Mouse (Mus musculus) neural tube, embryonic 15.5 days (tissue): ENCODE results near the gene Nav3. TPM values are rescaled to one million over a fixed set of nuclear protein-coding genes. Genes with fewer than 3 reads are reported as not detected.
A peak's percentile ranks its signal among the peaks of the same experiment; 100 is the strongest.
"Not testable (repeated sequence)": the region's sequence is repeated elsewhere in the genome, so short reads cannot be mapped to it uniquely, and the experiment has no call there.

ENCODE experiments used
- ATAC-seq: fragments of 200-750 bp; cut with Nextera tagmentation; 2 replicates; pipeline ENCODE4 v1.8.0; 2017; ENCODE audit warnings: mild to moderate bottlenecking, moderate TSS enrichment, moderate library complexity; ENCODE audit not compliant: low FRiP score
- H3K27ac ChIP-seq: fragments of 300-500 bp; sonication (generic); replicated peaks from 2 replicates; pipeline ENCODE4 v1.5.1; 2015; ENCODE audit warnings: mild to moderate bottlenecking, inconsistent platforms
- H3K27me3 ChIP-seq: fragments of 300-500 bp; sonication (generic); replicated peaks from 2 replicates; pipeline ENCODE4 v1.6.1; 2015; ENCODE audit warnings: inconsistent platforms
- H3K36me3 ChIP-seq: fragments of 300-500 bp; sonication (generic); 2 replicates; pipeline ENCODE4 v1.6.1; 2015; ENCODE audit warnings: inconsistent platforms
- H3K4me1 ChIP-seq: fragments of 300-500 bp; sonication (generic); 2 replicates; pipeline ENCODE4 v1.6.1; 2015; ENCODE audit warnings: inconsistent platforms
- H3K4me2 ChIP-seq: fragments of 300-500 bp; sonication (generic); 2 replicates; pipeline ENCODE4 v1.6.1; 2015; ENCODE audit warnings: inconsistent platforms, mild to moderate bottlenecking, moderate library complexity
- H3K4me3 ChIP-seq: fragments of 300-500 bp; sonication (generic); replicated peaks from 2 replicates; pipeline ENCODE4 v1.5.1; 2015; ENCODE audit warnings: mild to moderate bottlenecking, inconsistent platforms
- H3K9ac ChIP-seq: fragments of 300-500 bp; sonication (generic); replicated peaks from 2 replicates; pipeline ENCODE4 v1.6.1; 2015; ENCODE audit warnings: mild to moderate bottlenecking, inconsistent platforms
- H3K9me3 ChIP-seq: fragments of 300-500 bp; sonication (generic); replicated peaks from 2 replicates; pipeline ENCODE4 v1.6.1; 2016; ENCODE audit warnings: inconsistent platforms
- WGBS: fragments of 180-500 bp; shearing (Covaris S2); methylation state at CpG from one replicate; pipeline ENCODE4 v1.1.7; 2015; ENCODE audit warnings: mixed read lengths; 5-methylcytosine and 5-hydroxymethylcytosine counted together
- polyA plus RNA-seq: library from polyadenylated mRNA; unstranded; fragments of >200 nt; fragmentation: Nextera tagmentation; extraction: Ambion mirVana; gene quantifications from 2 replicates; pipeline ENCODE4 v1.2.1, GENCODE M21; 2015

Gene Nav3
- polyA plus RNA-seq, 1 experiment from 2014 or later = 24.3 TPM

DNA sequence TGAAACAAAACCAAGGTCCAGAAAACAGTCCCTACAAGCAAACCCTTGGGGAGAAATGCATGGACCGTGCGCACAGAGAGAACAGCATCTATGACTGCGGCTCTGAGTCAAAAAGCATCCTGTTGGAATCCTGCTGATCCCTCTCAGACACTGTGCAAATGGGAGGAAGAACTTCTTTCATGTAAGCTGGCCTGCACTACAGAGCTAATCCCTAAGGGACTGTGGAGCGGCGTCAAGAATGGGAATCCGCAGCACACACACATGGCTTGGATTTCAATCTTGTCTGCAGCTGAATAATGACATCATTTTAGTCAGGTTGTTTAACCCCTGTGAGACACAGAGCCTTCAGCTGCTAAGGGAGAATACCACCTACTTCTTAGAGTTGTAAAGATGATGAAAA lies 26.4 kb downstream of the Nav3 start:
- Histone ChIP-seq H3K27me3 (no peaks in the 10 kb centered on the region), H3K9ac (0 out of 2 replicates have a peak overlapping the region, but pooled peaks have one; percentile 1), H3K4me3 (no peak overlapping the region), H3K36me3 (peaks cover 5% of the 10 kb centered on the region), H3K4me2 (no peak overlapping the region), H3K4me1 (peaks cover 18% of the 10 kb centered on the region), H3K27ac (peak overlapping the region; percentile 6; the same call in 1 of the 2 replicates), H3K9me3 (no peaks in the 10 kb centered on the region)
- 46% methylated on average over 6 of the region's 6 CpGs for WGBS
- ATAC-seq = peak; percentile 30; the same call in 1 of the 2 replicates

DNA sequence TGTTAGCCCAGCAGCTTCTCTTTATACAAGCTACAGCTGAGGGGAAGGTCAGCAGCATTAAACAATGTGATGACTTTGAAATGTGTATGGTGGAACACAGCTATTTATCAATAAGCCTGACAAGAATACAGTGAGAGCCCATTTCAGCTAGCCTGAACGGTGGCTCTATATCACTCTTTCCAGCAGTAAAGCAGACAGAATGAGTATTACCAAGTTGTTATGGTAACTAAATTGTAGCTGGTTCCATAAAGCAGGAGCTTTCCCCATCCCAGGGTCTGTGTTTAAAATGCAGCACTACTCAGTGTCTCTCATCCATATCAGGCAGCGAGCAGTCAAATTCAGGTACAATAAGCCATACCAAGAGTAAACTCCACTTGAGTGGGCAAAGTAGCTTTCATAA lies 27.0 kb downstream of the Nav3 start:
- Histone ChIP-seq H3K4me2 (no peak overlapping the region), H3K27ac (peak overlapping the region; percentile 6; the same call in 1 of the 2 replicates), H3K27me3 (no peaks in the 10 kb centered on the region), H3K36me3 (peaks cover 8% of the 10 kb centered on the region), H3K9me3 (no peaks in the 10 kb centered on the region), H3K9ac (no peak overlapping the region), H3K4me1 (peaks cover 18% of the 10 kb centered on the region), H3K4me3 (no peak overlapping the region)
- ATAC-seq = peak; percentile 32; the same call in 1 of the 2 replicates
- 43% methylated on average over 2 of the region's 2 CpGs for WGBS

DNA sequence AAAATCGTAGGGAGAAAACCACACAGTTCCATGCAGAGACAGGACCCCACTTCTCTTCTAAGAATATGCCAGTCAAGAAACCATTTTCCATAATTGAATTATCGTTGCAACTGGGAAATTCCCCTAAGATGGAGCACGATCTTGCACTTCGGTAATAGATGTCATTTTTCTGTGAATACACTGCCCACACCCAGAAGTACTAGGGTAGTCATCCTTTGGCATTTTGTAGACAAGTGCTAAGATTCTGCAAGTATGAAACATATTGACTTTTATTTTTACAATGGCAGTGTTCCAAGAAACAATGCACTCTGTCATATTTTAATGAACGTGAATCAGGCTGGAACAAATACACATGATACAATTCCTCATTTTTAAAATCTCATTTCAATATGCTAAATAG lies 34.5 kb downstream of the Nav3 start:
- Histone ChIP-seq H3K4me1 (peaks cover 18% of the 10 kb centered on the region), H3K9me3 (no peaks in the 10 kb centered on the region), H3K27me3 (no peaks in the 10 kb centered on the region), H3K4me2 (no peak overlapping the region), H3K9ac (no peak overlapping the region), H3K27ac (peak overlapping the region; percentile 28; the same call in 1 of the 2 replicates), H3K4me3 (no peak overlapping the region), H3K36me3 (peaks cover 8% of the 10 kb centered on the region)
- 70% methylated on average over 5 of the region's 5 CpGs for WGBS
- no peak for ATAC-seq

- no peak for ATAC-seq
- Histone ChIP-seq H3K4me3 (no peak overlapping the region), H3K9ac (no peak overlapping the region), H3K4me1 (peaks cover 34% of the 10 kb centered on the region), H3K27me3 (no peaks in the 10 kb centered on the region), H3K4me2 (no peak overlapping the region), H3K36me3 (no peaks in the 10 kb centered on the region), H3K9me3 (no peaks in the 10 kb centered on the region), H3K27ac (no peak overlapping the region)
- 34% methylated on average over 5 of the region's 5 CpGs for WGBS
Measured at GRCm38 (mm10) chr10:110417003-110417402, 39.0 kb downstream of the Nav3 start.

GRCm38 (mm10) chr10:110415624-110416023 lies 40.4 kb downstream of the Nav3 start:
- Histone ChIP-seq H3K4me3 (no peak overlapping the region), H3K4me2 (no peak overlapping the region), H3K36me3 (no peaks in the 10 kb centered on the region), H3K9me3 (no peaks in the 10 kb centered on the region), H3K9ac (no peak overlapping the region), H3K27me3 (no peaks in the 10 kb centered on the region), H3K4me1 (peaks cover 31% of the 10 kb centered on the region), H3K27ac (no peak overlapping the region)
- ATAC-seq = peak; percentile 23; the same call in 1 of the 2 replicates
- WGBS = 41% methylated on average over 3 of the region's 3 CpGs

- H3K9ac ChIP-seq = no peak overlapping the region
- H3K9me3 ChIP-seq = no peaks in the 10 kb centered on the region
- 64% methylated on average over 11 of the region's 11 CpGs for WGBS
- no peak overlapping the region for H3K4me2 ChIP-seq
- H3K27ac ChIP-seq = peak overlapping the region; percentile 7; the same call in 1 of the 2 replicates
- H3K27me3 ChIP-seq = no peaks in the 10 kb centered on the region
- H3K4me1 ChIP-seq = peaks cover 27% of the 10 kb centered on the region
- no peak for ATAC-seq
- H3K4me3 ChIP-seq = no peak overlapping the region
- H3K36me3 ChIP-seq = no peaks in the 10 kb centered on the region
Measured at GRCm38 (mm10) chr10:110413281-110413897, 42.6 kb downstream of the Nav3 start.

- no peak overlapping the region for H3K4me3 ChIP-seq
- no peaks in the 10 kb centered on the region for H3K36me3 ChIP-seq
- ATAC-seq = no peak
- H3K27ac ChIP-seq = no peak overlapping the region
- H3K4me2 ChIP-seq = no peak overlapping the region
- no peaks in the 10 kb centered on the region for H3K27me3 ChIP-seq
- H3K9me3 ChIP-seq = no peaks in the 10 kb centered on the region
- 92% methylated on average over 2 of the region's 2 CpGs for WGBS
- H3K4me1 ChIP-seq = no peaks in the 10 kb centered on the region
- no peak overlapping the region for H3K9ac ChIP-seq
Measured at GRCm38 (mm10) chr10:110402950-110403349, 53.1 kb downstream of the Nav3 start.

DNA sequence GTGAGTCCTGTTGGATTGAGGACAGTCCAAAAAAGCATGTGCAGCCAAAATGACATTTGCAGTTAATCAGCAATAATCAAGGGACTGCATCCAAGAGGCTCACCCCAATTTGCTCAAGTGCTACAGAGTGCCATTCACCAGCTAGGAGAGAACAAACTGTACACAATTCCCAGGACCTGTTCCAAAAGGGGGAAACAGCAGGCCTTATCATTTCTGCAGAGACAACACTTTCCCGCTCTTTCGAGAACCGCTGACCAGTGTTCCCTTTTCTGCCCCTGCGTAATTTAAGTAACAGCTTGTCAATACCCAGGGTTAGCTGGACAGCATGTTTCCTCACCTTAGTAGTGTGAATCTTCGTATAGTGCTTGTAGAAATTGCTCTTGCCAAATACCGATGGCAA lies 55.4 kb downstream of the Nav3 start:
- Histone ChIP-seq H3K36me3 (no peaks in the 10 kb centered on the region), H3K4me2 (no peak overlapping the region), H3K9me3 (no peaks in the 10 kb centered on the region), H3K27me3 (no peaks in the 10 kb centered on the region), H3K27ac (no peak overlapping the region), H3K4me1 (no peaks in the 10 kb centered on the region), H3K4me3 (no peak overlapping the region), H3K9ac (no peak overlapping the region)
- WGBS = 91% methylated on average over 6 of the region's 6 CpGs
- ATAC-seq = no peak

GRCm38 (mm10) chr10:110398643-110399042 lies 57.4 kb downstream of the Nav3 start:
- H3K4me1 ChIP-seq = no peaks in the 10 kb centered on the region
- H3K9ac ChIP-seq = no peak overlapping the region
- no peaks in the 10 kb centered on the region for H3K36me3 ChIP-seq
- ATAC-seq = no peak
- 89% methylated on average over 3 of the region's 3 CpGs for WGBS
- H3K27me3 ChIP-seq = no peaks in the 10 kb centered on the region
- H3K27ac ChIP-seq = no peak overlapping the region
- H3K4me2 ChIP-seq = no peak overlapping the region
- no peak overlapping the region for H3K4me3 ChIP-seq
- no peaks in the 10 kb centered on the region for H3K9me3 ChIP-seq

DNA sequence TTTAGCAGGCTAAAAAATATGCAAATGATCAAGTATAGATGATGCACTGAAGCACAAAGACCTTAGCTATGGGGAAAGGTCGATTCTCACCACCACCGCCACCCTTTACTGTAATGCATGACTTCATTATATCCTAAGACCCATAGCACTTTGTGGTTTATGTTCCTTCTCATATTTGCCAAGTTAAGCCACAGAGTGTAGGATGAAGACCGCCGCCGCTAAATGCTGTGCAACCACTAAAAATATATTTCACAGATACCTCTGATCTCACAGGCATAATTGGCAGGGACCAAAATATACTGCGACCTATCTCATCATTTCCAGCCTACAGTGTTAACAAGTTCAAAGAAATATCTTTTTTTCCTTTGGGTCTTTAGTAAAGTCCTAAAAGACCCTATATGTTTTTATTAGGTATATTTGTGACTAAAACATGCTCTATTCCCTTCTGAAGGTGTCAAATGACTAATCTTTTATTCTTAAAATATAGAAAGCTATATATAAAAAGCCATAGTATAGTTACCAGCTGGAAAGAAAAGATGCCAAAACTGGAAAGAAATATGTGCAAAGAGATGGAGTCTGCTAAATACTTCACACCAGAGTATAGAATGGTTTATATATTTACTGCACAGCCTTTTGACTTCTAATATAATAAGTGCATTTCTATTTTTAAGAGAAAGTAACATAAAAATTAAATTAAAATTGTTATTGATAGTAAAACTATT lies 69.4 kb downstream of the Nav3 start:
- Histone ChIP-seq H3K4me2 (no peak overlapping the region), H3K27me3 (no peaks in the 10 kb centered on the region), H3K36me3 (no peaks in the 10 kb centered on the region), H3K4me1 (0 out of 2 replicates have a peak, but pooled peaks cover 10% of the 10 kb centered on the region), H3K9me3 (no peaks in the 10 kb centered on the region), H3K9ac (no peak overlapping the region), H3K27ac (no peak overlapping the region), H3K4me3 (no peak overlapping the region)
- no peak for ATAC-seq
- WGBS = 91% methylated on average over 6 of the region's 6 CpGs

DNA sequence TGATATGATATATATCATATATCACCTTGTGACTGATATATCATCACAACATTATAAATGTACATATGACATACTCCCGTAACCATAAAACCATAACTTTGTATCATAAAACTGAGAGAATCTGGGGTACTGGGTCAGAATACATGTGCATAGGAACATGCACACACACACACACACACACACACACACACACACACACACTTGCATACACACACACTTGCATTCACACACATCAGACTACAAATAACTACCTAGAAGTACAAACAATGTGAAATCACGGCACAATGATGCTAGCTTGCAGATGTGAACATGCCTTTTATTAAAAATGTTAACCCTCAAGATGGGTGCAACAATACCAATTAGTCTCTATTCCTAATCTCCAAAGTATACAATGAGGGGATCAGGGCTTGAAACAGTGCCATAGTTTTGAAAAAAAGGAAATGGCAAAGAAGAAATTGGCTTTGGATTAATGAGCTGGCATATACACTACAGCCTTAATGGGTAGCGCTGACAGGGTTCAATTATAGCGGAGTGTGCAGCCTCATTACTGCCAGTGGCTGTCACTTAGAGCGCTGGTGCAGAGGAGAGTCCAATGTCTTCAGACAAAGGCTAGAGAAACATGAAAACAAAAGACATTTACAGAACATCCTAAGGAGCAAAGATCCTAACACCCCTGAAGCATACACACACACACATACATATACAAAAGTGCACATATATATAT lies 72.3 kb downstream of the Nav3 start:
- H3K4me3 ChIP-seq, H3K4me2 ChIP-seq, H3K4me1 ChIP-seq, H3K9ac ChIP-seq, H3K9me3 ChIP-seq, H3K27me3 ChIP-seq, H3K36me3 ChIP-seq, H3K27ac ChIP-seq: not testable (repeated sequence)
- ATAC-seq = peak; percentile 61; the same call in 1 of the 2 replicates
- WGBS = 48% methylated on average over 5 of the region's 5 CpGs
